In the genomic region with DNA sequence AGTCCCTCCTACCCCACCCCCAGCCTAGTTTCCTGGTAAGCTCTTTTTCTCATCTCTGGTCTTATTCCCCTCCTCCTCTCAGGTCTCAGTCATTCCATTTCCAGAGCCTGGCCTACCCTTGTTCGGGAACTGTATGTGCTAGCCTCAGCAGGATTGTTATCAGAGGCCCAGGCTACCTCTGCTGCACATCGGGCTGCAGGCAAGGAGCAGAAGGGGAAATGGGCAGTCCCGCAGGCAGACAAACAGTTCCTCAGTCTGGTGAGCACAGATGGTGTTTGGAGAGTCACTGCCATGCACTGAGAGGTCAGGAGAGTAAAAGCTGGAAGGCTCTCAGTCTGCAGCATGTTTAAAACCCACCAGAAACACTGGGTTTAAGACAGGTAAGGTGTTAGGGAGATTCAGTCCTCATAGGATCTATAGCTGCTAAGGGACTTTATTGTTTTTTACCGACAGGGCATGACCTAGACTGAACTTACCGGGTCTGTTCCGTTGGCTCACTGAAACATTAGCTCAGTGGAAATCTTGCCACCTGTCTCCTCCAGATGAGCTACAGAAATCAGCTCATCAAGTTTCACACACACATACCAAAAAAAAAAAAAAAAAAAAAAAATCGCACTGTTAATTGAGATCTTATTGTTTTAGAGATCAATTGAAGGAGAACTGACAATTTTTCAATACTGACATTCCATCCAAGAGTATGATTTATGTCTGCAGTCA, we compare ENCODE assay signal across 8 mouse cellular contexts.
DNase-seq lines count a peak whose midpoint lies in the region; ATAC-seq and TF ChIP-seq lines count a peak whose summit lies in the region.

No protein-coding gene starts in this region.

- H3K36me3 ChIP-seq in myocyte (ENCODE audit: control insufficient read depth, insufficient read depth) = no peaks in the 10 kb centered on the region

- peak; percentile 23 to 28 for DNase-seq in layer of hippocampus, postnatal 10 days (ENCODE audit: low spot score in 2 of 2)
- DNase-seq in layer of hippocampus, adult 8-10 months (ENCODE audit: low spot score in 2 of 2) = no peak
- DNase-seq in adrenal gland, adult 18-20 months (ENCODE audit: low spot score in 2 of 2) = no peak
- no peak for DNase-seq in frontal cortex, postnatal 25 days (ENCODE audit: low spot score in 2 of 2)
- no peak for DNase-seq in left cerebral cortex, adult 11 months (ENCODE audit: low spot score)

- H3K79me2 ChIP-seq in myocyte (ENCODE audit: control insufficient read depth, insufficient read depth) = no peaks in the 10 kb centered on the region

- no peaks in the 10 kb centered on the region for H3K27me3 ChIP-seq in myocyte (ENCODE audit: control insufficient read depth, insufficient read depth, insufficient read length)

- H3ac ChIP-seq in myocyte (ENCODE audit: control insufficient read depth, insufficient read length) = no peak overlapping the region

- H3K4me3 ChIP-seq in myocyte = no peak overlapping the region

- no peak for TF ChIP-seq POLR2A in myocyte (IDR thresholded peaks at IDR 0.05; ENCODE audit: insufficient read length, low read depth)

- peak overlapping the region; percentile 36 for H3K4me2 ChIP-seq in myocyte (ENCODE audit: low read depth)

- peak; percentile 96 for ATAC-seq in cerebellum, adult (ENCODE audit: insufficient number of reproducible peaks, low FRiP score, low TSS enrichment)
- ATAC-seq in erythroblast, adult 5-6 weeks (replicated peaks; ENCODE audit: low FRiP score, poor library complexity, severe bottlenecking) = peak; percentile 45

TF ChIP-seq in myocyte, 11 proteins besides CTCF, POLR2A, EP300 and RAD21:
- TF ChIP-seq MYOD1 (IDR thresholded peaks at IDR 0.05; ENCODE audit: control insufficient read depth in 1 of 3, insufficient read length in 2 of 3, low read depth in 2 of 3) (peak in 2 of 3 experiments; percentile 14 to 15), MYOG (IDR thresholded peaks at IDR 0.05; ENCODE audit: control insufficient read depth in 1 of 3, insufficient read depth in 1 of 3, insufficient read length in 2 of 3, low read depth in 2 of 3) (peak in 1 of 3 experiments; percentile 20), REST (IDR thresholded peaks at IDR 0.05; ENCODE audit: insufficient read depth, insufficient read length) (no peak)

Comparison
In these comparisons a context has a peak if more than half of its experiments do, and no peak if none do; other contexts are left out.
1. DNase-seq: peak in layer of hippocampus, postnatal 10 days (2 of 2); none in layer of hippocampus, adult 8-10 months (0 of 2), adrenal gland, adult 18-20 months (0 of 2), frontal cortex, postnatal 25 days (0 of 2) and left cerebral cortex, adult 11 months (single experiment).